Mouse (Mus musculus): Measurements from ENCODE around the gene Ctps. TPM values are rescaled to one million over a fixed set of nuclear protein-coding genes. Genes with fewer than 3 reads are reported as not detected.

Gene Ctps
- polyA plus RNA-seq (2012; rRNA removed): 5.8 and 6.3 TPM in 2 replicates

DNA sequence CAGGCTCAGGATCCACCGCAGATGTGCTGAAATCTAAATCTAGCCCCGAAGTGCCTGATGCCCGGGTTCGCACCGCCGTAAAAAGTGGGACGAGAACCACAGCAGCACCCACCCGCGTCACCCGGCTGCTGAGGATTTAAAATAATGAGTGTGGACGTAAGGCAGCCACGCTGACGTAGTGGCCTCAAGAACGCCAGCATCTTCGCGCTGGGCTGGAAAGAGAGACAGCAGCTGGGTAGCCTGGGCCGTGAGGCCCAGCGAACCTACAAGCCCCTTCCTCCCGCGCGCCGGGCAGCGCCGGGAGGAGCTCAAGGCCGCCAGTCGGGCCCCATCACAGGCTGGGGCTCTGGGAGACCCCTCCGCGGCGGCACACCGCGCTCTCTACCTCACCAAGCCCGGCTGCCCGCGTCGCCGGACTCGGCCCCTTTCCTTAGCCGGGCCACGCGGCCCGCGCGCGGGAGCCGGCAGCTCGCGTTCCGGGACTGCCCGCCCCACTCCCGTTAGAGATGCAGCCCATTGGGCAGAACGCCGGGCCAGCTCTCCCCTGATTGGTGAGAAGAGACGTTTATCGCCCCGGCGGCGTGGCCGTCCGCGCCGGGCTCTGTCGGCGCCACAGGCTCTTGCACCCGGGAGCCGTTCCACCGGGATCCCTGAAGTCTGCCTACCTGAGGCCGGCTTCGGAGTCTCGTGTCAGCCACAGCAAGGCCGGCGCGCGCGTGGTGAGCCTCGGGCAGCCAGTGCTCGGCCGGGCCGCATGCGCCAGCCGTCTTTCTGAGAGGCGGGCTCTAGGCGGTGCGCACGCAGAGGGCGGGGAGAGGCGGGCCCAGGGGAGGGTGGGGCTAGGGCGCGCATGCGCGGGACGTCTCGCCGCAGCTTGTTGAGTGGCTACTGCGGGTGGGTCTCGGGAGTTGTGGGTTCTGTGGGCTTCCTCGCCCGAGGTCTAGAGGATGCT is at the start of gene Ctps:
Gene Ctps, minus strand, starts transcription at position 791 of the 952 bp plus-strand sequence.
- TF ChIP-seq POLR2A (IDR thresholded peaks at IDR 0.05; ENCODE audit: control insufficient read depth, low read depth, low read length) (peak; percentile 73), CTCF (IDR thresholded peaks at IDR 0.05; ENCODE audit: control insufficient read depth, insufficient read depth, insufficient replicate concordance, low read depth, low read length) (no peak)

DNA sequence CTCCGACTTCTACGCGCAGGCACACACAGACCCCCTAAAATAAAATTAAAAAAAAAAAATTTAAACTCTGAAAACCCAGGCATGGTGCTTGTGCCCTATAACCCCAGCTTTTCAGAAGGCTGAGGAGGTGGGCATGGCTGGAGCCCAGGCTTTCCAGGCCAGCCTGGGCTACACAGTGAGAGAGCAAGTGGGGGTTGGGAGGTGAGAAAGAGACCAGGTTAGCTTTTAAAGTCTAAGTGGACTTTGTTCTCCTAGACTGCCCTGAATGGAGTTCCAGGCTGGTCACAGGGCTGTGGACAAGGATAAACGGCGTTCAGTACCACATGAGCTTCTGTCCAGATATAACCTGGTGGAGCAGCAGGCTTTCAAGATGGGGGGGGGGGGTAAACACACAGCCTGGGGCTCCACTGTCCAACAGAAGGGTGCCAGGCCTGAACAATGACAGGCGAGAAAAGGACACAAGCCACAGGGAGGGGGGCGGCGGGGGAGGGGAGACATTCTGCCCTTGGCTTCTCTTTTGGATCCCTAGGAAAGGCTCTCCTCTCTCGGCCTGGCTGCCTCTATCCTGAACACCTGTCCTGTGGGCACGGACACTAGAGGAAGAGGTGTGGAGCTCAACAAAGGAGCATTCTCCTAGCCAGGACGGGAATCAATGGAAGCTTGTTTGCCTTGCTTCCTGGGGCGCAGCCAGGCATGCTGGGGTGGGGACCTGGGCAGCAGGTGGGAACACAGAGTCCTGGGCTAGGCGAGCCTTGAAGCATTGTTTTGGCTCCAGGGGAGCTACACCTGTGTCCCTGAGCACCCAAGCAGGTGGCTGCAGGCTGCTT is 46.3 kb upstream of the Ctps start:
- Histone ChIP-seq H3K36me3 (ENCODE audit: control insufficient read depth, insufficient read depth, low read length) (no peaks in the 10 kb centered on the region), H3K27me3 (ENCODE audit: control insufficient read depth, insufficient read depth, low read length) (no peaks in the 10 kb centered on the region), H3K4me1 (ENCODE audit: control insufficient read depth, insufficient read depth, low read length) (peaks cover 10% of the 10 kb centered on the region), H3K27ac (ENCODE audit: control insufficient read depth, insufficient read depth, low read depth, low read length) (peak overlapping the region; percentile 19), H3K4me3 (ENCODE audit: control insufficient read depth, low read depth, low read length) (peak overlapping the region; percentile 49)
- TF ChIP-seq POLR2A (IDR thresholded peaks at IDR 0.05; ENCODE audit: control insufficient read depth, low read depth, low read length): no peak

More for the DNA sequence above, at the start of gene Ctps:
- Histone ChIP-seq H3K4me3 (ENCODE audit: control insufficient read depth, low read depth, low read length) (peak within 1 kb of the TSS; percentile 98), H3K4me1 (ENCODE audit: control insufficient read depth, insufficient read depth, low read length) (peaks cover 14% of the 10 kb centered on the region), H3K27ac (ENCODE audit: control insufficient read depth, insufficient read depth, low read depth, low read length) (peak within 1 kb of the TSS; percentile 96), H3K36me3 (ENCODE audit: control insufficient read depth, insufficient read depth, low read length) (no peaks in the 10 kb centered on the region), H3K27me3 (ENCODE audit: control insufficient read depth, insufficient read depth, low read length) (no peaks in the 10 kb centered on the region)

DNA sequence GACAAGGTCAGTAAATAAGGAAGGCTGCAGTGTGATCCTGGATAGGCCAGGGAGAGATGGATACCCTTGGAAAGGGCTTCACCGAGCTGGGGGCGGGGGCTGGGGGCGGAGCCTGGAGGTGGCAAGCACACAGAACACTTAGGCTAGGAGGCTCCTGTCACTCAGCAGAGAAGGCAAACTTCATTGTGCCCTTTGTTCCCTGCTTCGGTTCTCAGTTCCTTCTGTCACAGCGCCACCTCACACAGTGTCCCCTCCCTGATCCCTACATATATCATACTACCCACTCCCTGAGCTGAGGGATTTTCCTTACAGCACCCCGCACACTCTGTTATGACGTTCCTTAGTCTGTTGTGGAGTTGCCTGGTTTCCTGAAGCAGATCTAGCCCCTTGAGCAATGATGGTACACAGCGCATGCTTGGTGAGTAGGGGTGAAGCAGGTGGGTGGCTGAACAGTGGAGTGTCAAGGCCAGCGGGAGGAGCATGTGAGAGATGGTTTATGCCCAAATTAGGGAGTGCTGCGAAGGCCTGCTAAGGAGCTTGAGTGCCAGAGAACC is 45.5 kb upstream of the Ctps start:
- Histone ChIP-seq H3K4me1 (ENCODE audit: control insufficient read depth, insufficient read depth, low read length) (peaks cover 10% of the 10 kb centered on the region), H3K27ac (ENCODE audit: control insufficient read depth, insufficient read depth, low read depth, low read length) (peak overlapping the region; percentile 80), H3K27me3 (ENCODE audit: control insufficient read depth, insufficient read depth, low read length) (no peaks in the 10 kb centered on the region), H3K36me3 (ENCODE audit: control insufficient read depth, insufficient read depth, low read length) (no peaks in the 10 kb centered on the region), H3K4me3 (ENCODE audit: control insufficient read depth, low read depth, low read length) (peak overlapping the region; percentile 42)
- TF ChIP-seq CTCF (IDR thresholded peaks at IDR 0.05; ENCODE audit: control insufficient read depth, insufficient read depth, insufficient replicate concordance, low read depth, low read length): no peak
- TF ChIP-seq POLR2A (IDR thresholded peaks at IDR 0.05; ENCODE audit: control insufficient read depth, low read depth, low read length): no peak

DNA sequence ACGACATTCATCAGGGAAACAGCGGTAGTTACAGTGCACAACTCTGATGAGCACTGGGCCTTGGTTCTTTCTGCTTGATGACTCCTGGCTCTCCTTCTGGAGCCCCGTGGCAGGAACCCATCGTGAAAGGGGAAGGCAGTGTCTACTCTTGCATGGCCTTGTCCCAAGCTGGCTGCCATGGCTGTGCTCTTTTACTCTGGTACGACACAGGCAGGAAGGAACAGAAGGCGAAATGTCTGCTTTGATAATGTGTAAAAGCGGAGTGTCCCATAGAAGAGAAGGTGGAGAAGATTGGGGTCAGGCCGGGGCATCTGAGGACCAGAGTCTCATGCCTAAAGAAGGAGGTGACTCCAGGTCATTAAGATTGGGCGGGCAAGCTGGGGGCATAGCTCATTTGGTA is 44.6 kb upstream of the Ctps start:
- peaks cover 10% of the 10 kb centered on the region for H3K4me1 ChIP-seq (ENCODE audit: control insufficient read depth, insufficient read depth, low read length)
- no peak overlapping the region for H3K27ac ChIP-seq (ENCODE audit: control insufficient read depth, insufficient read depth, low read depth, low read length)
- no peaks in the 10 kb centered on the region for H3K36me3 ChIP-seq (ENCODE audit: control insufficient read depth, insufficient read depth, low read length)
- no peaks in the 10 kb centered on the region for H3K27me3 ChIP-seq (ENCODE audit: control insufficient read depth, insufficient read depth, low read length)
- H3K4me3 ChIP-seq (ENCODE audit: control insufficient read depth, low read depth, low read length): no peak overlapping the region
- TF ChIP-seq POLR2A (IDR thresholded peaks at IDR 0.05; ENCODE audit: control insufficient read depth, low read depth, low read length) (no peak), CTCF (IDR thresholded peaks at IDR 0.05; ENCODE audit: control insufficient read depth, insufficient read depth, insufficient replicate concordance, low read depth, low read length) (no peak)

DNA sequence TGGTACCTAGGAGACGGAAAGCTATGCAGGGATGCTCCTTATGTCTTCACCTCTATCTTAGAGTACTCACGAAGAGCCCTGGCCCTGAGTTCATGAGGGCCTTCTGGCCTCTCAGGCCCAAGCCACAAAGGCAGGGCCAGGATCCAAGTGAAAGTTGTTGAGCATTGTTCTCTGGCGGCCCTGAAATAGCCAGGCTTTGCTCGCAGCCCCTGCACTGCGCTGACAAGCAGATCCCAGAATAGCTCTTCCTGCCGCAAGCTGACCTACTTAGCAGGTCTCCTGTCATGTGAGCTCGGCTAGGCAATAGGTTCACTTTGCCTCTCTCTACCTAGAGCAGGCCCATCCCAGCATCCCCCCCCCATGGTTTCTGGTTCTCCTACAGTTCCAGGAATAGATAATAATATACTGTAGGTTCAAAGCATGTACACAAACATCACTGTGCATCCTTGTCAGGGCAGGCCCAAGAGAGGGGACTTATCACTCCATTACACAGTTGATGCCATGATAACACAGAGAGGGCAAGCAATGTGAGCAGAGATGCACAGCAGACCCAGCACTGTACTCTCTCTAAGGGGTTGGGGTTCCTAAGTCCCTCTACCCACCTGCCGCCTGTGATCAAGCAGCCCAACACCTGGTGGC is 43.7 kb upstream of the Ctps start:
- no peak for TF ChIP-seq POLR2A (IDR thresholded peaks at IDR 0.05; ENCODE audit: control insufficient read depth, low read depth, low read length)
- H3K36me3 ChIP-seq (ENCODE audit: control insufficient read depth, insufficient read depth, low read length): no peaks in the 10 kb centered on the region
- peak overlapping the region; percentile 30 for H3K27ac ChIP-seq (ENCODE audit: control insufficient read depth, insufficient read depth, low read depth, low read length)
- no peaks in the 10 kb centered on the region for H3K27me3 ChIP-seq (ENCODE audit: control insufficient read depth, insufficient read depth, low read length)
- H3K4me3 ChIP-seq (ENCODE audit: control insufficient read depth, low read depth, low read length): no peak overlapping the region
- H3K4me1 ChIP-seq (ENCODE audit: control insufficient read depth, insufficient read depth, low read length): peaks cover 10% of the 10 kb centered on the region

DNA sequence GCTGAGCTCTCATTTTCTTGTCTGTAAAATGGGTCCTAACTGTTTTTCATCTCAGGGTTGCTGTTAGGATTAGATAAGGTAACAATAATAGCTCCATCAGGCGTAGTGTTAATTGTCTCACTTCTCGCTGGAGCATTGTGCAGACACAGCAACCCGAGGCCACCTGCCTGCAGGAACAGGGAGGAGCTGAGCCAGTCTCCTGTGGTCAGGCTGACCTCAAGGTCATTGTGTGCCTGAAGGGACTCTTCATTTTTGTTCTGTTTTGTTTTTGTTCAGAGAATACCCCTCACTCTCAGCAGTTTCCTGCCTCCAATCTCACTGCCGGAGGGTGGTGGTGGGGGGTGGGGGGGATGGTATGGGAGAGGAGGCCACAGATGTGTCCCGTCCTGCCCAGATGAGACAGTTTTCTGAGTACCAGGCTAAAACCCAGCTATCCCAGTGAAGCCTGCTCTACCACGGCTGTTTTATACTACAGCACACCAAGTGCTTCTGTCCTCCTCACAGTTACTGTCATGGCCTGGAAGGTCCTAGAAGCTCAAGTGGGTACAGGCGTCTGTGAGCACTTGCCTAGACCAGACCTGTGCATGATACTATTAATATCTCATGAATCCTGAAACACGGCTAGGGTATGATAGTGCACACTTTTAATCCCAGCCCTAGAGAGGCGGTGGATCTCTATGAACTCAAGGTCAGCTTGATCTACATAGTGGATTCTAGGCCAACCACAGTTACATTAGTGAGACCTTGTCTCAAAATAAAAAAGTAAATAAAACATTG is 42.4 kb upstream of the Ctps start:
- Histone ChIP-seq H3K36me3 (ENCODE audit: control insufficient read depth, insufficient read depth, low read length) (no peaks in the 10 kb centered on the region), H3K27me3 (ENCODE audit: control insufficient read depth, insufficient read depth, low read length) (no peaks in the 10 kb centered on the region), H3K4me1 (ENCODE audit: control insufficient read depth, insufficient read depth, low read length) (peaks cover 10% of the 10 kb centered on the region), H3K27ac (ENCODE audit: control insufficient read depth, insufficient read depth, low read depth, low read length) (no peak overlapping the region), H3K4me3 (ENCODE audit: control insufficient read depth, low read depth, low read length) (no peak overlapping the region)
- no peak for TF ChIP-seq CTCF (IDR thresholded peaks at IDR 0.05; ENCODE audit: control insufficient read depth, insufficient read depth, insufficient replicate concordance, low read depth, low read length)
- TF ChIP-seq POLR2A (IDR thresholded peaks at IDR 0.05; ENCODE audit: control insufficient read depth, low read depth, low read length): no peak

All from testis, adult 2 months (tissue).